Mouse (Mus musculus): ENCODE results near the gene Padi1.

The Padi1 gene

GRCm38 (mm10) chr4:140784292-140784945, 61.2 kb downstream of the Padi1 start:
- DNase-seq (ENCODE audit: low spot score): no peak

DNA sequence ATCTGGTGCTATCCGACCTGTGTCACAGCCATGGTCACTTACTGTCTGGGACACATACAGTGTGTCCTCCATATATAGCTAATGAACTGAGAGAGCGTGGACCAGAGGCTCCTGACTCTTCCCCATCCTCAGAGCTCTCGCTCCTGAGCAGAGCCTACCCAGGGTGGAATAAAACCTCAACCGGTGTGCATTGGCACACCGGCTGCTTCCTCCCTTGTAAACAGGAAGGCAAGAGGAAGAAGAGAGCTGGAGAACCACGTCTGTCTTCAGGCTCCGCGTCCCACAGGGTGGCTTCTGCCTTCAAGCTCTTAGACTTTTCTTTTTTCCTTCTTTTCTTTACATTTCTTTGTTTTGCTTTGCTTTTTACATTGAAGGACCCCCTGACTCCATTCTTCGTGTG, 62.8 kb downstream of the Padi1 start:
- DNase-seq (ENCODE audit: low spot score): no peak

DNA sequence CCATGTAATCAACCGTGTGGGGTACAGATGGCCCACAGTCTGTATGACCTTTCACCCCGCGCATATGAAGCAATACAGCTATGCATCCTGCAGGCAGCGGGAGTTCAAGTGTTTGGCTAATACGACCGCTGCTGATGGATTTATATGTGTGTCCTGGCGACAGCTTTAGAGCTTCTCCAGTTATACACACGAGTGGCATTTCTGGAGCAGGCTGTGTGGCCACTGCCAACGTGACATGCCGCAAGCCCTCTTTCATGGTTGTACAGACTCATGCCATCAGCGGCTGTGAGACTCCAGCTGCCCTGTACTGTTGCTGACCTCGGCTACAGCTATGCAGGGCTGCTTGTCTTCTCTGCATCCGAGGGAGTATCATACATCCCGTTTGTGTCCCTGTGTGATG, 65.1 kb downstream of the Padi1 start:
- DNase-seq (ENCODE audit: low spot score): no peak

GRCm38 (mm10) chr4:140779803-140780397, 65.7 kb downstream of the Padi1 start:
- DNase-seq (ENCODE audit: low spot score): no peak

DNA sequence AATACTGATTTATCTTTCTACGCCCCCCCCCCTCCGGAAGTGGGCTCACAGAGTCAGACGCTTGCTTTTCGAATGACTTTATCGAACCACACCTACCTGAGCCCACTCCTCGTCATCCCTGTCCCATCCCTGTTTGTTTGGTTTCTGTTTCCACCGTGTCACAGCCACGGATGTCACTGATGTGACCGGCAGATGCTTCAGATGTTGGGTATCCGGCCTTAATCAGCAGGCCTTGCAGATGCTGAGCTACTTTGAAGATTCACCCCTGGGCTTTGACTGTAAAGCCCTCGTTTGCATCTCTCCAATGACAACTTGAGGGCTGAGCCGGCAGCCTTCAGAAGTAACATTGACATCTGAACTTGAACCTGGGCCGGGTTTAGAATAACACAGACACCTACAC, 69.0 kb downstream of the Padi1 start:
- DNase-seq (ENCODE audit: low spot score): no peak

- DNase-seq (ENCODE audit: low spot score): no peak
Measured at GRCm38 (mm10) chr4:140775876-140776275, 69.7 kb downstream of the Padi1 start.

GRCm38 (mm10) chr4:140774893-140775292, 70.7 kb downstream of the Padi1 start:
- no peak for DNase-seq (ENCODE audit: low spot score)

DNA sequence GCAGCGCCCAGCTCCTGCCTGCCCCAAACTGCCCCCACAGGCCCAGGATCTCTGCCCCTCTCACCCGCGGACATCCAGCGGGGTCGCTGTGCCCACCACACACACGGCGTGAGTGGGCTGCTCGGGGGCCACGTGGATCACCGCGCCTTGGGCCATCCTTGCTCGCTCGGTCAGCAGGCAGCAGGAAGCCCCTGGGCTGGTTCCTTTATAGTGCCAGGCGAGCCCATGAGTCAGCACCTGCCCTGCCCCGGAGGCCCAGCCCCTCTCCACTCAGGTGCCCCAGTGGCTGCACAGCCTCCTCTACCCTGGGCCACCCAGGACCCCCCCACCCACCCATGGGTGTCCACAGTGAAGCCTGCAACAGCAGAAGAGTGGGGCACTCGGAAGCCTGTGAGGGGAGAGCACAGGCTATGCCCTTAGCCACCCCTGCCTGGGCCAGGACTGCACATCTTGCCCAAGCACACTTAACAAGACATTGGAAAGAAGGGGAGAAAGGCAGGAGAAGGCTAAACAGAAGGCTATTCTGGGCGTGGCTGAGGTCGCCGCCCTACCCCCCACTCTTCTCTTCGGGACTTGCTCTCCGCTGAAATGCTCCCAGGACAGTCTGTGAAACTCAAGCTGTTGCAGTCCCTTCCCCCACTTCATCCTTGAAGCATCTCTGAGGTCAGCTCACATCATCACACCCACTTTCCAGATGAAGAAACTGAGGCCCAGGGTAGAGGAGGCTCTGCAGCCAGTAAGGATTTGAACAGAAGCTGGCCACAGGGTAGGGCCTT, 71.4 kb downstream of the Padi1 start, which contains the start of gene Padi4:
Padi4 (minus strand) TSS at position 212 of the 776 bp plus-strand sequence.
- no peak for DNase-seq (ENCODE audit: low spot score)

DNA sequence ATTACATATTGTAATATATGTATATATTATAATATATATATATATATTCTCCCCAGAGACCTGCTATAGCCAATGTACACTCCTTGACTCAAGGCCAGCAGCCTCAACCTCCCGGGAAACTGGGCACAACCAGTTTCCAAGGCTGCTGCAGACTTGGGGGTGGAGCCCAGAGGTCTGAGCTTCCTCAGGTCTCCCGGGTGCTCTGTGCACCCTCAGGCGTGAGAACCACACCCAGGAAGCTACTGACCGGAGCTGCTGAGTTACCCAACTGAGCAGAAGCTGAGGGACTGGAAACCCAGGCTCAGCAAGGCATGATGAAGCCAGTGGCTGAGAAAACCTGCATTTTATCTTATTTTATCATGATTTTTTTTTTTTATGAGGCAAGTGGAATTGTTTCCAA, 74.5 kb downstream of the Padi1 start:
- DNase-seq (ENCODE audit: low spot score): no peak

GRCm38 (mm10) chr4:140770433-140770832, 75.1 kb downstream of the Padi1 start:
- DNase-seq (ENCODE audit: low spot score): peak; percentile 5

DNA sequence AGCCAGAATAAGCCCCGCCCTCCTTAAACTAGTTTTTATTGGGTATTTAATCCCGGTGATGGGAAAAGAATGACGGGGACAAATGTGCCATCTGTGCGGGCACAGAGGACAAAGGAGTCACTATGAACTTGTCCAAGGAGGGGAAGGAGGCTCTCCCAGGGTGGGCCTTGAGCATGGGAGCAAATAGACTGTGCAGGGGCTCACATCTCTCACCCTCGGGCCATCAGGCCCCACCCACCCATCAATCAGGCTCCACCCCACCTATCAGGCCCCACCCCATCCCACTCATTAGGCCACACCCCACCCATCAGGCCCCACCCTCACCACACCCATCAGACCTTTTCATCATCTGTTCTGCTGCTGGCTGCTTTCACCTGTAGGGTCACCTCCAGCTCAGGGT, 76.6 kb downstream of the Padi1 start:
- no peak for DNase-seq (ENCODE audit: low spot score)

GRCm38 (mm10) chr4:140765936-140766335, 79.6 kb downstream of the Padi1 start:
- no peak for DNase-seq (ENCODE audit: low spot score)

DNA sequence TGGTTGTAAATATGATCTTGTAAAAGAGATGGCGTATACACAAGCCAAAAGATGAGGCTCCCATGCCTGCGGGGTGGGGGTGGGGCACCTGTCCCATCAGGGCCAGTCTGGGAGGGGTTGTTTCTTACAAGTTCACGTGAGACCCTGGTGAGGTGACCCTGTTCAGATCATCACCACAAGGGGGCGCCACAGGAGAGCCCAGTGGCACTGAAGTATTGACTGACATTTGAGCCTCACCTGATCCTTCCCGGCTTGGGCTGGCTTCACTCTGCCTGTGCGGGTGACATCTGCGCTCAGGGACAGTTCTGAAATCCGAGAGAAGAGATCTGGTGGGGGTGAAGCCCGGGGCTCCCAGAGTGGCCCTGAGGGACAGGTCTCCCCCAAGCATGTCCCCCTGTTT, 82.4 kb downstream of the Padi1 start:
- DNase-seq (ENCODE audit: low spot score): peak; percentile 20

Data from adipocyte (in vitro differentiated cells).